Mouse (Mus musculus): ENCODE results near the gene Tbc1d8. TPM values are rescaled to one million over a fixed set of nuclear protein-coding genes. Genes with fewer than 3 reads are reported as not detected.

The Tbc1d8 gene
- total and polyA plus RNA-seq, 2 experiments, result 7.0 to 13.9 TPM

- Histone ChIP-seq H3K4me1 (ENCODE audit: control insufficient read depth, insufficient read depth, low read length) (peaks cover under 1% of the 10 kb centered on the region; the same call in 1 of the 2 replicates), H3K27ac (replicated peaks; ENCODE audit: insufficient read depth, low read depth, low read length) (no peak overlapping the region), H3K9ac (ENCODE audit: low read depth, low read length) (no peak overlapping the region), H3K36me3 (ENCODE audit: control insufficient read depth, insufficient read depth, low read length) (no peaks in the 10 kb centered on the region), H3K79me2 (ENCODE audit: control insufficient read depth, insufficient read depth, low read length) (peaks cover 29% of the 10 kb centered on the region), H3K4me3 (ENCODE audit: insufficient read depth, low read depth, low read length) (no peak overlapping the region), H3K27me3 (ENCODE audit: control insufficient read depth, insufficient read depth, low read length) (no peaks in the 10 kb centered on the region)
- no peak for DNase-seq (ENCODE audit: extremely low read depth, low read depth, low spot score)
- TF ChIP-seq CTCF (IDR thresholded peaks at IDR 0.05; ENCODE audit: low read depth, low read length), result no peak
- no peak for TF ChIP-seq POLR2A (IDR thresholded peaks at IDR 0.05; ENCODE audit: extremely low read depth, insufficient read depth, low read length)
- WGBS, result 88% methylated on average over 6 of the region's 6 CpGs
Measured at GRCm38 (mm10) chr1:39462937-39463444, 15.6 kb downstream of the Tbc1d8 start.

GRCm38 (mm10) chr1:39462036-39462435 lies 16.5 kb downstream of the Tbc1d8 start:
- no peak overlapping the region for H3K27ac ChIP-seq (replicated peaks; ENCODE audit: insufficient read depth, low read depth, low read length)
- H3K79me2 ChIP-seq (ENCODE audit: control insufficient read depth, insufficient read depth, low read length), result peaks cover 32% of the 10 kb centered on the region
- no peak overlapping the region for H3K9ac ChIP-seq (ENCODE audit: low read depth, low read length)
- no peaks in the 10 kb centered on the region for H3K27me3 ChIP-seq (ENCODE audit: control insufficient read depth, insufficient read depth, low read length)
- 96% methylated on average over 13 of the region's 13 CpGs for WGBS
- H3K4me1 ChIP-seq (ENCODE audit: control insufficient read depth, insufficient read depth, low read length), result peaks cover 4% of the 10 kb centered on the region
- no peak for DNase-seq (ENCODE audit: extremely low read depth, low read depth, low spot score)
- no peaks in the 10 kb centered on the region for H3K36me3 ChIP-seq (ENCODE audit: control insufficient read depth, insufficient read depth, low read length)
- TF ChIP-seq POLR2A (IDR thresholded peaks at IDR 0.05; ENCODE audit: extremely low read depth, insufficient read depth, low read length), result no peak
- no peak for TF ChIP-seq CTCF (IDR thresholded peaks at IDR 0.05; ENCODE audit: low read depth, low read length)
- H3K4me3 ChIP-seq (ENCODE audit: insufficient read depth, low read depth, low read length), result no peak overlapping the region

- H3K4me3 ChIP-seq (ENCODE audit: insufficient read depth, low read depth, low read length), result no peak overlapping the region
- no peaks in the 10 kb centered on the region for H3K27me3 ChIP-seq (ENCODE audit: control insufficient read depth, insufficient read depth, low read length)
- 90% methylated on average over 5 of the region's 5 CpGs for WGBS
- peaks cover 4% of the 10 kb centered on the region for H3K4me1 ChIP-seq (ENCODE audit: control insufficient read depth, insufficient read depth, low read length)
- peaks cover 34% of the 10 kb centered on the region for H3K79me2 ChIP-seq (ENCODE audit: control insufficient read depth, insufficient read depth, low read length)
- no peaks in the 10 kb centered on the region for H3K36me3 ChIP-seq (ENCODE audit: control insufficient read depth, insufficient read depth, low read length)
- H3K9ac ChIP-seq (ENCODE audit: low read depth, low read length), result no peak overlapping the region
- no peak overlapping the region for H3K27ac ChIP-seq (replicated peaks; ENCODE audit: insufficient read depth, low read depth, low read length)
- no peak for TF ChIP-seq CTCF (IDR thresholded peaks at IDR 0.05; ENCODE audit: low read depth, low read length)
- DNase-seq (ENCODE audit: extremely low read depth, low read depth, low spot score), result no peak
Measured at GRCm38 (mm10) chr1:39460495-39460894, 18.1 kb downstream of the Tbc1d8 start.

- no peaks in the 10 kb centered on the region for H3K36me3 ChIP-seq (ENCODE audit: control insufficient read depth, insufficient read depth, low read length)
- 39% methylated on average over 13 of the region's 13 CpGs for WGBS
- no peak overlapping the region; the same call in 1 of the 2 replicates for H3K4me3 ChIP-seq (ENCODE audit: insufficient read depth, low read depth, low read length)
- no peak for TF ChIP-seq CTCF (IDR thresholded peaks at IDR 0.05; ENCODE audit: low read depth, low read length)
- TF ChIP-seq POLR2A (IDR thresholded peaks at IDR 0.05; ENCODE audit: extremely low read depth, insufficient read depth, low read length), result no peak
- peak overlapping the region; percentile 79 for H3K27ac ChIP-seq (replicated peaks; ENCODE audit: insufficient read depth, low read depth, low read length)
- H3K27me3 ChIP-seq (ENCODE audit: control insufficient read depth, insufficient read depth, low read length), result no peaks in the 10 kb centered on the region
- peak overlapping the region; percentile 56 for H3K9ac ChIP-seq (ENCODE audit: low read depth, low read length)
- DNase-seq (ENCODE audit: extremely low read depth, low read depth, low spot score), result peak; percentile 97
- H3K4me1 ChIP-seq (ENCODE audit: control insufficient read depth, insufficient read depth, low read length), result peaks cover 8% of the 10 kb centered on the region
- H3K79me2 ChIP-seq (ENCODE audit: control insufficient read depth, insufficient read depth, low read length), result peaks cover 40% of the 10 kb centered on the region
Measured at GRCm38 (mm10) chr1:39457887-39458874, 20.4 kb downstream of the Tbc1d8 start.

- Histone ChIP-seq H3K4me3 (ENCODE audit: insufficient read depth, low read depth, low read length) (no peak overlapping the region), H3K4me1 (ENCODE audit: control insufficient read depth, insufficient read depth, low read length) (peaks cover 17% of the 10 kb centered on the region), H3K27ac (replicated peaks; ENCODE audit: insufficient read depth, low read depth, low read length) (no peak overlapping the region), H3K79me2 (ENCODE audit: control insufficient read depth, insufficient read depth, low read length) (peaks cover 39% of the 10 kb centered on the region), H3K9ac (ENCODE audit: low read depth, low read length) (no peak overlapping the region), H3K36me3 (ENCODE audit: control insufficient read depth, insufficient read depth, low read length) (no peaks in the 10 kb centered on the region), H3K27me3 (ENCODE audit: control insufficient read depth, insufficient read depth, low read length) (no peaks in the 10 kb centered on the region)
- 83% methylated on average over 5 of the region's 5 CpGs for WGBS
- DNase-seq (ENCODE audit: extremely low read depth, low read depth, low spot score), result no peak
- no peak for TF ChIP-seq CTCF (IDR thresholded peaks at IDR 0.05; ENCODE audit: low read depth, low read length)
- TF ChIP-seq POLR2A (IDR thresholded peaks at IDR 0.05; ENCODE audit: extremely low read depth, insufficient read depth, low read length), result no peak
Measured at GRCm38 (mm10) chr1:39456421-39456853, 22.1 kb downstream of the Tbc1d8 start.

Data from liver, adult 2 months (tissue).